Mouse (Mus musculus) C2C12 (cell line): ENCODE data around the gene Ddx47. TPM values are rescaled to one million over a fixed set of nuclear protein-coding genes. Genes with fewer than 3 reads are reported as not detected.

Experiments used
- H3K27me3 ChIP-seq: one replicate; pipeline ENCODE4 v1.6.1; 2011; ENCODE audit not compliant: control insufficient read depth, insufficient read depth, insufficient read length
- H3K36me3 ChIP-seq: one replicate; pipeline ENCODE4 v1.6.1; 2011; ENCODE audit not compliant: control insufficient read depth, insufficient read depth
- H3K4me3 ChIP-seq: one replicate; pipeline ENCODE4 v1.5.1; 2011; ENCODE audit warnings: mild to moderate bottlenecking, control low read depth; ENCODE audit not compliant: poor library complexity, insufficient read depth, severe bottlenecking
- H3K79me2 ChIP-seq: one replicate; pipeline ENCODE4 v1.6.1; 2011; ENCODE audit not compliant: control insufficient read depth, insufficient read depth
- H3K79me3 ChIP-seq: one replicate; pipeline ENCODE4 v1.6.1; 2011; ENCODE audit warnings: low read depth, control low read depth
- H3ac ChIP-seq: one replicate; pipeline ENCODE3; 2011; ENCODE audit warnings: low read depth; ENCODE audit not compliant: control insufficient read depth, insufficient read length
- CEBPB ChIP-seq: IDR thresholded peaks from one replicate; pipeline ENCODE4 v1.6.1; 2011; ENCODE audit warnings: low read depth, mild to moderate bottlenecking, control low read depth, moderate library complexity
- CTCF ChIP-seq: IDR thresholded peaks from one replicate; pipeline ENCODE4 v1.5.1; 2011; ENCODE audit not compliant: control insufficient read depth, insufficient read depth, insufficient read length
- FOSL1 ChIP-seq: IDR thresholded peaks from one replicate; pipeline ENCODE4 v1.8.0; 2011; ENCODE audit warnings: mild to moderate bottlenecking, low read length; ENCODE audit not compliant: poor library complexity, insufficient read depth, severe bottlenecking
- MAX ChIP-seq: IDR thresholded peaks from one replicate; pipeline ENCODE4 v1.6.1; 2011; ENCODE audit warnings: mild to moderate bottlenecking, control low read depth
- MYOD1 ChIP-seq: IDR thresholded peaks from one replicate; pipeline ENCODE4 v1.6.1; 2011; ENCODE audit warnings: low read depth; ENCODE audit not compliant: control insufficient read depth, insufficient read length
- MYOG ChIP-seq: IDR thresholded peaks from one replicate; pipeline ENCODE4 v1.6.1; 2011; ENCODE audit not compliant: control insufficient read depth, insufficient read length; ENCODE audit errors: extremely low read depth
- USF1 ChIP-seq: IDR thresholded peaks from one replicate; pipeline ENCODE4 v1.6.1; 2011; ENCODE audit warnings: low read depth, mild to moderate bottlenecking, control low read depth, moderate library complexity
- polyA plus RNA-seq: library from polyadenylated mRNA; unstranded; fragments of >200 nt; fragmentation: generic; extraction: Trizol; gene quantifications from one replicate; pipeline ENCODE4 v1.2.1, GENCODE M21; 2012; ENCODE audit warnings: missing spikeins

Ddx47 gene
- polyA plus RNA-seq, 1 experiment = 79.3 TPM

DNA sequence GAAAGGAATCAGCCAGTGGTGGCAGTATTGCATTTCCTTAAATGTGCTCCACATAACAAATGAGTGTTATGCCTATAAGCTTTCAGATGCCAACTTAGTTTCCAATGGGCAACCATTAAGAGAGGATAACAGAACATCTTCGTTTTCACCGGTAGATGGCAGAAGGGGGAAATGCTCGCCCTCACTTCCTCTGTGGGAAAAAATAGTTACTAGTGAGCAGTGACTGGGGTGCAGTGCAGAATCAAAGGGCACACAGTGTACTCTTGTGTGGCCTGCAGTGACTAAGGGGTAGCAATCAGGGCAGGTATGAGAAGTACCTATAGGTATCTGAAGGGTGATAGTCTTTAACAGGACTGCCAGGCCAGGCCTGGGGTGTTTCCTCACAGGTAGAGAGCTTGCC lies 14.8 kb downstream of the Ddx47 start:
- Histone ChIP-seq H3K79me2 (no peaks in the 10 kb centered on the region), H3K79me3 (no peaks in the 10 kb centered on the region), H3K4me3 (no peak overlapping the region), H3K36me3 (peaks cover 25% of the 10 kb centered on the region), H3K27me3 (no peaks in the 10 kb centered on the region), H3ac (no peak overlapping the region)
- TF ChIP-seq MAX (no peak), USF1 (no peak), CTCF (peak; percentile 23), MYOG (no peak), FOSL1 (no peak)

DNA sequence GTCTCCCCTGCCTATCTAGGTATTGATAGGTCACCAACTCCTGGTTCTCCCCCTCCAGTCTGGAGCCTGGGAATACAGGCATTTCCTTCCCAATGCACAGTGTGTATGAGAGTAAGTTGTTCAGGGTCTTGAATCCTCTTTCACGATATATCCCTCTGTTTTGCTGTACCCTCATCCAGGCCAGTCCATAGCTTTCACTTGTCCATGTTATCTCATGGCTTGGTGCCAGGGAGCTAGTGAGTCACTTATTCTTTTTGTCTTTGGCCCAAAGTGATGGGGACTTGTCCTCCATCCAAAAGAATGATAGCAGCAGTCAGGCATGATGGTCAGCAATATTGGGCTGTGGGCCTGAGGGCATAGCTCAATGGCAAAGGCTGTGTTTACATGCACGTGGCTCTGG lies 15.3 kb downstream of the Ddx47 start:
- no peak for TF ChIP-seq MAX
- TF ChIP-seq MYOD1 = no peak
- TF ChIP-seq FOSL1 = no peak
- TF ChIP-seq CTCF = no peak
- TF ChIP-seq MYOG = no peak
- no peak for TF ChIP-seq USF1
- no peak for TF ChIP-seq CEBPB
- Histone ChIP-seq H3K4me3 (no peak overlapping the region), H3K79me3 (no peaks in the 10 kb centered on the region), H3K27me3 (no peaks in the 10 kb centered on the region), H3K36me3 (peaks cover 20% of the 10 kb centered on the region), H3ac (no peak overlapping the region), H3K79me2 (no peaks in the 10 kb centered on the region)

DNA sequence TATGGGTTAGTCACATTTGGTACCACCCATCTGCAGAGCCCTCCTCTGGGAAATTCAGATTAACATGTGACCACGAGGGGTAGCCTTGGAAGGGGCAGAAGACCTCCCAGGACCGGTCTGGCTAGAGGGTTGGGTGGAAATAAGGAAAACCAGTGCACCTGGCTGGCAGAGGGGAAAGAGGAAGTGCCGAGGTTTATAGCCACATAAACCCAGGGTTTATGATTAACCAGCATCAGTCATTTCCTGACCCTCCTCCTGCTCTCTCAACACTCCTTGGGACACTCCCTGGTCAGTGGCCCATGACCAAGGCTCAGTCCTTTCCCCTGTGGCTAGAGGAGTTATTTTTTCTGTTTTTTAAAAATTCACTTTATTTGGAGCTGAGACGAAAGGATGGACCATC lies 17.8 kb downstream of the Ddx47 start:
- Histone ChIP-seq H3K27me3 (no peaks in the 10 kb centered on the region), H3K4me3 (no peak overlapping the region), H3ac (no peak overlapping the region), H3K36me3 (no peaks in the 10 kb centered on the region), H3K79me2 (no peaks in the 10 kb centered on the region), H3K79me3 (no peaks in the 10 kb centered on the region)
- no peak for TF ChIP-seq USF1
- no peak for TF ChIP-seq MYOG
- TF ChIP-seq MAX = no peak
- no peak for TF ChIP-seq CEBPB
- no peak for TF ChIP-seq CTCF
- TF ChIP-seq FOSL1 = no peak
- no peak for TF ChIP-seq MYOD1

DNA sequence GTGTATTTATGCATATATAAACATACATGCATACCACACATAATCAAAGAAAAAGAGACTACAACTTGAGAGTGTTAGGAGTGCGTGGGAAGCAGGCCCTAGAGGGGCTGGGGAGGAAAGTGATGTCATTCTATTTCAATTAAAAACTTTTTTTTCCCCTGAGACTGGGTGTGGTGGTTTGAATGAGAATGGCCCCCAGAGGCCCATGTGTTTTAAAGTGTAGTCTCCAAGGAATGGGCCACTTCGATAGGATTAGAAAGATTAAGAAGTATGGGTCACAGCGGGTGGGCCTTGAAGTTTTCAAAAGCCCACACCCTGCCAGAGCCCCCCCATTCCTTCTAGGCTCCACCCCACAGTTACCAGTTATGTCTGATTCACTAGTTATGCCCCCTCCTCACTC lies 27.3 kb downstream of the Ddx47 start:
- Histone ChIP-seq H3K4me3 (no peak overlapping the region), H3K36me3 (no peaks in the 10 kb centered on the region), H3K79me3 (no peaks in the 10 kb centered on the region), H3K27me3 (no peaks in the 10 kb centered on the region), H3K79me2 (no peaks in the 10 kb centered on the region), H3ac (no peak overlapping the region)
- no peak for TF ChIP-seq MYOD1
- TF ChIP-seq CEBPB = no peak
- no peak for TF ChIP-seq USF1
- TF ChIP-seq MYOG = no peak
- no peak for TF ChIP-seq MAX
- TF ChIP-seq CTCF = no peak
- no peak for TF ChIP-seq FOSL1

DNA sequence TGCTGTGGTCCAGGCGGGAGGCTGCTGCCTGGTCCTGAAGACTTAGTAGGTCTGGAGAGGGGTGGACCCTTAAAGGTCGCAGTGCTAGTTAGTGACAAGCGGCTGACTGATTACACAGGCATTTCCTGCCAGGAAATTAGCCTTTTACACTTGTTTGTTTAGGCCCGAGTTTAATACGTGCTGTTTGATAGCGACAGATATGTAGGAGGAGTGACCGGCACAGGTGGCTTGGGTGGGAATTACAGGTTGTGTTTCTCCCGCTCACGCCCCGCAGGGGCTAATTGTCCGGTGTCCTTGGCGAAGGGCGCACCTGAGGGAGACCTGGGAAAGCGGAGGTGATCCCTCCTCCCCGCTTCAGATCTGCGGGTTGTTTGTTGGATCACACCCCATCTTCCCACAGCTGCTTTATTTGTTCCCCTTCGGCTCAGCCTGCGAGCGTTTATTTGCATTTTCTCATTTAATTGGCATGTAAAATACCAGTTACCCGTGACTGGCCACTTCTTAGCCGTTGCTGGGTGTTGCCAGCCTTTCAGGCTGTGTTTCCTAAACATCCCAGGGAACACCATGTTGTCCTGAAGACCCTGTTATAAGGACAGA lies 29.0 kb downstream of the Ddx47 start:
- H3K27me3 ChIP-seq = no peaks in the 10 kb centered on the region
- H3K79me3 ChIP-seq = no peaks in the 10 kb centered on the region
- H3K36me3 ChIP-seq = no peaks in the 10 kb centered on the region
- TF ChIP-seq MYOD1 = peak; percentile 91
- TF ChIP-seq CTCF = no peak
- TF ChIP-seq MAX = no peak
- H3K79me2 ChIP-seq = no peaks in the 10 kb centered on the region
- H3ac ChIP-seq = no peak overlapping the region
- no peak overlapping the region for H3K4me3 ChIP-seq

DNA sequence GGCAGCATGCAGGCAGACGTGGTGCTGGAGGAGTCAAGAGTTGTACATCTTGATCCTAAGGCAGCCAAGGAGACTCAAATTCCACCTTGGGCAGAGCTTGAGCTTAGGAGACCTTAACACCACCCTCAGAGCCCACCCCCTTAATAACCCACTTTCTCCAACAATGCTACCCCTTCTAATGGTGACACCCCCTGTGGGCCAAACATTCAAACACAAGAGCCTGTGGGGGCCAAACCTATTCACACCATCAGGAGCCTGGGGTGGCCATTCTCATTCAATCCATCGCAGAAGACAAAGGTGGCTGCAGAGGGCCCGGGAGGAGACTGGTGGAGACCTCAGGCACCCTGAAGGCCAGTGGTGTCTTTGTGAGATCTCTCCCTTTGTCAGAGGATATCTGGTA lies 30.5 kb downstream of the Ddx47 start:
- TF ChIP-seq MYOG (no peak), MAX (no peak), MYOD1 (no peak), FOSL1 (no peak), CTCF (no peak), USF1 (no peak), CEBPB (no peak)
- H3K4me3 ChIP-seq = no peak overlapping the region
- no peaks in the 10 kb centered on the region for H3K27me3 ChIP-seq
- no peak overlapping the region for H3ac ChIP-seq
- H3K36me3 ChIP-seq = no peaks in the 10 kb centered on the region
- no peaks in the 10 kb centered on the region for H3K79me3 ChIP-seq
- no peaks in the 10 kb centered on the region for H3K79me2 ChIP-seq
